Mouse (Mus musculus) gastrocnemius, adult 2 months (tissue): Measurements from ENCODE around the gene Pard3. TPM values are rescaled to one million over a fixed set of nuclear protein-coding genes. Genes with fewer than 3 reads are reported as not detected.
A peak's percentile ranks its signal among the peaks of the same experiment; 100 is the strongest.
"Not testable (repeated sequence)": the region's sequence is repeated elsewhere in the genome, so short reads cannot be mapped to it uniquely, and the experiment has no call there.

Experiments
- DNase-seq: peaks from one replicate; pipeline ENCODE4 v3.0.0; 2022
- H3K27ac ChIP-seq: fragments of 200-600 bp; 2 replicates; pipeline ENCODE4 v1.8.1; 2022; ENCODE audit warnings: mild to moderate bottlenecking
- H3K4me3 ChIP-seq: fragments of 200-600 bp; 2 replicates; pipeline ENCODE4 v1.8.1; 2022; ENCODE audit warnings: mild to moderate bottlenecking, moderate library complexity
- CTCF ChIP-seq: fragments of 200-600 bp; IDR thresholded peaks from 2 replicates; pipeline ENCODE4 v1.8.1; 2022; ENCODE audit warnings: antibody characterized with exemption, mild to moderate bottlenecking, moderate library complexity
- intact Hi-C: fragments of 180-260 bp; cut with DNase I; formaldehyde crosslinking; loops from one replicate; pipeline ENCODE4 v1.15.1; 2025
- total RNA-seq, 2 experiments: library from RNA; stranded (reverse); gene quantifications; 2 replicates each; pipeline ENCODE4 v1.2.3; 2021

Gene Pard3
- total RNA-seq, 2 experiments from 2014 or later: 29.8 to 30.2 TPM

DNA sequence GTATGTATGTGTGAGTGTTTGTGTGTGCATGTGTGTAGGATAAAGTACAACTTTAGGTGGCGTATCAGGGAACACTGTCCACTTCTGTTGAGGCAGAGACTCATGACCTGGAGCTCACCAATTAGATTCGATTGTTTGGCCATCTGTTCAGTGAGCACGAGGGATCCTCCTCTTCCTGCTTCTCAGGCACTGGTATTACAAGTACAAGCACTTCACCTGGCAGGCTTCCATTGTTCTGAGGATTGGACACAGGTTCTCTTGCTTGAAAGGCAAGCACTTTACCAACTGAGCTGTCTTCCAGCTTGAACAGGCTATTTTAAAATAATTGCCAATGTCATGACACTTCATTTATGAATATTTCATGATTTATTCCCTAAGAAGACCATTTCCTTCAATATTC, 88.0 kb downstream of the Pard3 start:
- no peak for DNase-seq
- Histone ChIP-seq H3K4me3 (no peak overlapping the region), H3K27ac (no peak overlapping the region)
- no peak for TF ChIP-seq CTCF
- intact Hi-C loops: no loop called here

DNA sequence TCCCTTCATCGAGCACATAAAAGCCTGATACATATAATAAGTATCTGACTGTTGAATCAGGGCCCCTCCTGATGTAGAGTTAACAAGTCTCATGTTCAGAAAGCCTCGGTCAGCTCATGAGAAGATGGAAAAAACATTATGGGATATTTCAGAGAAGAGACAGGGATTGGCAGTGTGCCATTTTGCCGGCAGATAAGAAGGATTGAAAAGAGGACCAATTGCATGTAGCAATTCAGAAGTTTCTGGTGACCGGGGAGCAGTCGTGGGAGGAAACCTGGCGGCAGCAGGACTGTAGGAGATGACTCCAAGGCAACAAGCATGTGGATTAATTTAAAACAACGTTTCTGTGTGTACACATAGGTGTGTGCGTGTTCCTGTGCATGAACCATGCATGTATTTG, 93.4 kb downstream of the Pard3 start:
- TF ChIP-seq CTCF: no peak
- Histone ChIP-seq H3K4me3 (no peak overlapping the region), H3K27ac (no peak overlapping the region)
- DNase-seq: no peak
- intact Hi-C loops: no loop called here

DNA sequence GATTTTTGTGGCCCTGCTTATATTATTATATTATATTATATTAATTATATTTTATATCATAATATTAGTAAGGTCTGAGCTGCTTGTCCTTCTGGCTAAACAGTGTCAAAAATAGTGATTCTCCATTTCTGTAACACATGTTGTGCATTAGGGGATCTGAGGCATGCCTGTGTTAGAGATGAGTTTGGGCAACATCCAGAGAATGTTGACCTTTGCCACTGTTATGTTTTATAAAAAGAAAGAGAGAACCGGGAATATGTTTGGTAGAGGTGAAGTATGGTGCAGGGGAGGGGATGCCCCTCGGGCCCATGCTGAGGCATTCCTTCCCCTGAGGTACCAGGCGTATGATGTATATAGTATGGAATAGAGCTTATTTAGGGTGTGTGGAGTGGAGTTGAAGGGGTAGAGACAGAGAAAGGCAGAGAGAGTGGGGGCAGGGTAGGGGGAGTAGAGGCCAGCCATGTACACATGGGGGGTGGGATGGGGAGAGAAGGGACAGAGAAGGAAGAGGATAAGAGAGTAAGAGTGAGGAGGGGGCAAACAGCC, 95.8 kb downstream of the Pard3 start:
- no peak for TF ChIP-seq CTCF
- intact Hi-C loops: no loop called here
- no peak for DNase-seq
- H3K4me3 ChIP-seq: no peak overlapping the region
- H3K27ac ChIP-seq: no peak overlapping the region

DNA sequence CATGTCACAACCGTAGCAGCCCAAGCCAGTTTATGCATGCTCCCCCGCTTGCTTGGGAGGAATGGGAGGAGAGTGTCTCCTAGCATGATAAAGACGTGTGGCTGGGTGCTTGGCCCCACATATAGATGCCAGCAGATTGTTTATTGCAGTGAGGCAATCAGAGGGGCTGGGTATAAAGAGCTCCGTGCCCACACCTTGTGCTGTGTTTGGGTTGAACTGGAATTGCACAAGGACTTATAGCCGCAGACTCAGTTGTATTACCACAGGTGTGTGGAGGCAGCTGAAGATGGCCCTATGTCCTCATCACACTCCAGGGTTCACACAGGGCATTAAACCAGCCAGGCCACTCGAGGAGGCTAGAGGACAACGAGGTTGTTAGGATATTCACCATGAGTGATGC, 98.2 kb downstream of the Pard3 start:
- DNase-seq: no peak
- Histone ChIP-seq H3K27ac (no peak overlapping the region), H3K4me3 (no peak overlapping the region)
- TF ChIP-seq CTCF: no peak
- intact Hi-C loops: no loop called here

DNA sequence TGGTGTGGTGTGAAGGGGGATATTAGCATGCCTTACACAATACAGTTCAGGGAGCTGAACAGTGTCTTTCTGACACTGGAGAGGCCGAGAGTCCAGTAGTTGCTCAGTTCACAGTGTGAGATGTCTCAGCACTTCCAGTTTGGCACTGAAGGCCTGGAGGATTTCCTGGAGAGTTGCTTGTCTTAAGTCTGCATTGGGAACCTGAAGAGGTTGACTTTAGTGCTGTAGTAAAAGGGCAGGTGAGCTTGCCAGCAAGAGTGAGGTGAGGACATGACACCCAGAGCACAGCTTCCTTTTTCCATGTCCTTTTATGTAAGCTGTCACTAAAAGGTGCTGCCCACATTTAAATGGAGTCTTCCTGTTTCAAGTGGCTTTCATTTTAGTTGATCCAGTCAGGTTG, 99.1 kb downstream of the Pard3 start:
- Histone ChIP-seq H3K27ac (no peak overlapping the region), H3K4me3 (no peak overlapping the region)
- TF ChIP-seq CTCF: no peak
- DNase-seq: peak; percentile 68
- intact Hi-C loops: no loop called here

DNA sequence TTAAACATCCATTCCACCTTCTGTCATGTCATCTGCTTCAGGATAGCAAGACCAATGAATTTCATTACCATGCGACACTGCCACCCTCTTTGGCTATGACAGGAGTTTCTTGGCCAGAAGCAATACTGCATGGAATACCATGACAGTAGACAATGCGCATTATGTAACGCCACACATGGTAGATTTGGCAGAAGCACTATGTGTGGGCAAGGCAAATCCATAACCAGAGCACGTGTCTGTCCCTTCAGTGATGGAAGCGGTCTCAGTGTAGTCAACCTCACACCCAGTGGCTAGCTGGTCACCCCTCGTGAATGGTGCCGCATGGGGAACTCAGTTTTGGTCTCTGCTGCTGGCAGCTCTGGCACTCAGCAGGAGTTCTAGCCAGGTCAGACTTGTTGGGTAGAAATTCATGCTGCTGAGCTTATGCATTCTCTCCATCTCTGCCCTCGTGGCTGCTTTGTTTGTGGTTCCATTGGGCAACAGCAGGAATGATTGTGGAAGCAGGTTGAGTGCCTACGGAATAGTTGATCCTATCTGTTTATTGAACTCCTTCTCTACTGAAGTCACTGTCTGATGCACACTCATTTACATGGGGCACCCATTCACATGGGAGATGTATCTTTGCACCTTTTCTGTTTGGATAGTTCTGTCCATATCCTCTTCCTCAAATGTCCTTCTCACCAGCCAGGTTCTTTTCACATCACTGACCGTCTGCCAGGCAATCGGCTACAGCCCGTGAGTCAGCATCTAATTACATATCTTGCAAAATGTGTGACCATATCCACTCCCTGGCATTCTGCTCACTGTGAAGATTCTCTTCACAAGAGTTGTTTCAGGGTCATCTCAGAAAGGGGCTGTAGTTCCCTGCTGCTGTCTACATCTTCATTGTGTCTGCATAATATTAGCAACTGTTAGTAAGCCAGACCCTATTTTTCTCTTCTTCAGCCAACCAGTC, 100.9 kb downstream of the Pard3 start:
- H3K4me3 ChIP-seq: no peak overlapping the region
- intact Hi-C loops: no loop called here
- H3K27ac ChIP-seq: peak overlapping the region; percentile 35; the same call in 1 of the 2 replicates
- no peak for TF ChIP-seq CTCF
- DNase-seq: peak; percentile 46

DNA sequence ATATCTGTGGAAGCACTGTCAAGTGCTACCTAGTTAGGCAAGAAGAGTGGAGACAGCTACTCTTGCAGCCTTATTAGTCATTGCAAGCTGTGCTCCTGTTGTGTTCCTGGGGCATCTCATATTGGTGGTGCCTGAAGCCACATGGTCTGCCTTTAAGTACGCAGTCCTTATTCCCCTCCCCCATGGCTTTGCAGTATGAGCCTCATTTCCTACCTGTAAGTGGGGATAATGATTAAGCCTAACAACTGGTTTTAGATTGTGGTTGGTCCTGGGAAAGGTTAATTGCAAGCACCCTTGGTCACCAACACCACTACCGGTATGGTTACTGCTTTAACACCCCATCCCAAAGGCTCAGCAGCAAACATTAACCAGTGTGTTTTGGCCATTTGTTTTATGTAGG, 104.8 kb downstream of the Pard3 start:
- intact Hi-C loops: no loop called here
- TF ChIP-seq CTCF: no peak
- H3K4me3 ChIP-seq: no peak overlapping the region
- H3K27ac ChIP-seq: no peak overlapping the region
- DNase-seq: no peak

DNA sequence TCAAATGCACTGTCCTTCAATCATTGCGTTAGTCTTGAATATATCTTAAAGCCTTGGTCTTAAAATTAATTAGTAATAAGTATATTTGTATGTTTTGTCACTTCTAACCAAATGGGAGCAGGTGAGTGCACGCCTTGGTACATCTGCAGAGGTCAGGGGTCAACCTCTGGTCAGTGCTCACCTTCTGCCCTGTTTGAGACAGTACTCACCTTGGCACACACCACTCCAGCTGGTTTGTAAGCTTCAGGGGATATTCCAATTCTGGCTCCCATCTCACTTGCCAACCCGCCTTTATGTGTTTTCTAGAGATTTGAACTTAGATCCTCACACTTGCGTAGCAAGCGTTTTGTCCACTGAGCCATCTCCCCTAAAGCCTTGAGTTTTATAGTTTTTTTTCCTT, 105.7 kb downstream of the Pard3 start:
- H3K27ac ChIP-seq: no peak overlapping the region
- no peak overlapping the region for H3K4me3 ChIP-seq
- DNase-seq: no peak
- intact Hi-C loops: no loop called here
- no peak for TF ChIP-seq CTCF

DNA sequence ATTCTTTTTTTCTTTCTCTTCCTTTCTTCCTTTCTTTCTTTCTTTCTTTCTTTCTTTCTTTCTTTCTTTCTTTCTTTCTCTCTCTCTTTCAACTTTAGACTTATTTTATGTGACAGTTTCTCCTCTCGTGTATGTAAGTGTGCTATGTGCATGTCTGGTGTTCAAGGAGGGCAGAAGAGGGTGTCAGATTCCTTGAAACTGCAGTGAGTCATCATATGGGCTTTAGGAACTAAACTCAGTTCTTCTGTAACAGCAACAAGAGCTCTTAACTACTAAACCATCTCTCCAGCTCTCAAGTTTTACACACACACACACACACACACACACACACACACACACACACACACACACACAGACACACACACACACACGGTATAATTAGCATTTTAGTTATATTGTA, 106.7 kb downstream of the Pard3 start:
- intact Hi-C loops, H3K27ac ChIP-seq, H3K4me3 ChIP-seq, DNase-seq: not testable (repeated sequence)

DNA sequence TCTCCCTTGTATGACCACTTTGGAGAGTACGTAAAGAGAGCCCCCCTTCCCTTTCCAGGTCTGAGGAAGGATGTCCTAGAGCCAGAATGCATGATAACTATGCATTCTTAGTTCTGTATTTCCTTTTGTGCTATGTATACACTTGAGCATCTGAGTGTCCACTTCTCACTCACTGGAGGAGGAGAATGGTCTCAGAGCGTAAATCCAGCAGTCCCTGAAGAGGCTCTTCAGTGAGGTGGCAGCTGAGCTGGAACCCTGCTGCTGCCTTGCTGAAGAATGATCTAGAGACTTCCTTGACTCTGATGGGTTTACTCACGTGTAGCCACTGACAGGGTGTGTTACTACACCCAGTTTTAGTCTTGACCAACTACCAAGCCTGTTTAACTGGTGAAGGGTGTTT, 107.2 kb downstream of the Pard3 start:
- TF ChIP-seq CTCF: no peak
- H3K4me3 ChIP-seq: no peak overlapping the region
- intact Hi-C loops: no loop called here
- no peak for DNase-seq
- no peak overlapping the region for H3K27ac ChIP-seq

DNA sequence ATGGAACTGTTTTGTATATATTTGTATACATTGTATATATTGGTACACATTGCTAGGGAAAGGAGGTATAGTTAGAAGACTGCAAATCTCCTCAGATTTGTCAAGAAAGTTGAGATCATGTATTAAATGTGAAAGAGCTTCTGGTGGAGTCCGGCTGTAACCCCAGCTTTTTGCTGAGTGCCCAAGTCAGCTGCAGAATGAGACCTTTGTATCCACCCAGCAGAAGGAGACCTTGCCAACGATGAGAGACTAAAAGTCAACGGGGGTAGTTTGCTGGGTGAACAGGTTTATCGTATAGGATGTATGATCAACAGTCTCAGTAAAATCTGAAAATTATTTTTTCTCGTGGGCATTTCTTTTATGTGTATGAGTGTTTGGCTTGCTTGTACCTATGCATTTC, 109.8 kb downstream of the Pard3 start:
- no peak overlapping the region for H3K27ac ChIP-seq
- DNase-seq: no peak
- no peak overlapping the region for H3K4me3 ChIP-seq
- TF ChIP-seq CTCF: no peak
- intact Hi-C loops: no loop called here

DNA sequence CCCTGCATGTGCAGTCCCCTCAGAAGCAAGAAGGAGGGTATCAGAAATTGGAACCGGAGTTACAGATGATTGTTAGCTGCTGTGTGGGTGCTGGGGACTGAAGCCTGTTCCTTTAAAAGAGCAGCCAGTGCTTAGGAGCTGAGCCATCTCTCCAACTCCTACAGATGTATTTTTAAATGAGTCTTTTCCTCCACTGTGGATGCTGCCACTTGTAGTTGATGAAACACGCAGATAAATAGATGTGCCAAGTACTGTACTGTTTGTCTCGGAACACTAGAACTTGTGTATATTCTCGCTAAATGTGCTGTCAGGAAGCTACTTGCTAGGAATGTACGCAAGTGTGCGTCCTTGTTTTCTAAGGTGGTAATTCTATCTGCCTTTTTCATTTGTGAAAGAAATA, 110.7 kb downstream of the Pard3 start:
- TF ChIP-seq CTCF: no peak
- H3K27ac ChIP-seq: no peak overlapping the region
- DNase-seq: no peak
- intact Hi-C loops: no loop called here
- H3K4me3 ChIP-seq: no peak overlapping the region

DNA sequence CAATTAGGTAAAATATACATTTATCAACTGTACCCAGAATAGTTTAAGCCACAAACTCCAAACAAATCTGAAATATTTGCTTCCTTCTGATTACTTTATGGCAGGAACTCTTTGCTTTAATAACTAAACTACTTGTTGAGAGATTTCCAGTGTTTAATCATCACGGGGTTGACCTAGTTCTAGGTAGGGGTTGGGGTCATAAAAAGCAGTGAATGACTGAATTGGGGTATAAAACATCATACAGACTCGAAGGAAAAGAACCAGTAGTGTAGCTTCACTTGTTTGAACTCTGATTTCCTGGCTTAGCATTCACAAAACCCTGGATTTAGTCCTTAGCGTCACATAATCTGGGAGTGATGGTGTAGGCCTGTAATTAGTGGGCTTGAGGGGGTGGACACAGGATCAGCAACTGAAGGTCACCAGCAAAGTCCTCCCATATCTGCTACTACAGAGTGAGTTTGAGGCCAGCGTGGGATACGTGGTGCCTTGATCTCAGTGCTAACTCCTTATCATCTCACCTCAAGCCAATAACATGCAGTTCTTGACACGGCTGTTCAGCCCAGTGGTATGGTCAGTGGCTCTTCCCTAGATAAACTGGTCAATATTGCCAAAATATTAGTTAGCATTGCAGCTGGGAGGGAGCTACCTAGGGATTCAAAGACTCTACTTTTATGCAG, 111.6 kb downstream of the Pard3 start:
- intact Hi-C loops: loop anchor here (5.0 kb wide), 1 partner anchor 113 kb away; the partner anchor contains the start of gene Pard3
- no peak for TF ChIP-seq CTCF

More for the DNA sequence above, 111.6 kb downstream of the Pard3 start:
- Histone ChIP-seq H3K27ac (no peak overlapping the region), H3K4me3 (no peak overlapping the region)
- DNase-seq: no peak
